Mouse (Mus musculus) ZHBTc4 (cell line): Measurements from ENCODE around the gene Olfr1509.
"Not testable (repeated sequence)": the region's sequence is repeated elsewhere in the genome, so short reads cannot be mapped to it uniquely, and the experiment has no call there.

Experiments
- DNase-seq: peaks from one replicate; pipeline ENCODE4 v3.0.0-alpha.2; 2011; ENCODE audit warnings: low read depth, low spot score

Gene Olfr1509

GRCm38 (mm10) chr14:52442690-52443089 is at the start of gene Olfr1509:
Olfr1509 (plus strand) TSS chr14:52442990.
- DNase-seq = no peak

- DNase-seq = no peak
These were observed 45.5 kb upstream of the Olfr1509 start, which contains the start of gene Olfr1511 for GRCm38 (mm10) chr14:52397279-52397678. Olfr1511 (minus strand) TSS chr14:52397379.

- DNase-seq = not testable (repeated sequence)
These were observed 32.5 kb upstream of the Olfr1509 start for GRCm38 (mm10) chr14:52410142-52410919.

GRCm38 (mm10) chr14:52414273-52414672 is 28.5 kb upstream of the Olfr1509 start, which contains the start of gene Olfr1510:
Olfr1510 (minus strand) TSS chr14:52414373.
- no peak for DNase-seq

- DNase-seq = no peak
These were observed 15.1 kb upstream of the Olfr1509 start for GRCm38 (mm10) chr14:52427686-52428085.

GRCm38 (mm10) chr14:52451138-52451537 is 8.3 kb downstream of the Olfr1509 start:
- DNase-seq = no peak

- DNase-seq = no peak
These were observed 19.1 kb downstream of the Olfr1509 start for GRCm38 (mm10) chr14:52461928-52462327.

- DNase-seq = no peak
These were observed 22.9 kb downstream of the Olfr1509 start for GRCm38 (mm10) chr14:52465738-52466137.

- no peak for DNase-seq
These were observed 24.6 kb downstream of the Olfr1509 start, which contains the start of gene Olfr1508 for GRCm38 (mm10) chr14:52467395-52467794. Olfr1508 (minus strand) TSS chr14:52467495.

- no peak for DNase-seq
These were observed 52.7 kb downstream of the Olfr1509 start, which contains the start of gene Olfr1507 for GRCm38 (mm10) chr14:52495516-52495915. Olfr1507 (minus strand) TSS chr14:52495749.
